Mouse (Mus musculus): ENCODE data around the gene Mrln. TPM values are rescaled to one million over a fixed set of nuclear protein-coding genes. Genes with fewer than 3 reads are reported as not detected.

Gene Mrln
- total RNA-seq, 2 experiments from 2014 or later = 0.91 to 0.92 TPM

GRCm38 (mm10) chr10:70245559-70245945 lies 41.1 kb downstream of the Mrln start:
- peak in 1 of 2 experiments; percentile 22 for DNase-seq
- intact Hi-C loops (cut with DNase I) = no loop called here

GRCm38 (mm10) chr10:70246076-70246475 lies 41.6 kb downstream of the Mrln start:
- intact Hi-C loops (cut with DNase I) = no loop called here
- no peak for DNase-seq

- intact Hi-C loops (cut with DNase I) = no loop called here
- DNase-seq = no peak
Observed at GRCm38 (mm10) chr10:70250354-70250753, 45.9 kb downstream of the Mrln start.

- no peak for DNase-seq
Observed at GRCm38 (mm10) chr10:70250766-70251165, 46.3 kb downstream of the Mrln start.

GRCm38 (mm10) chr10:70254666-70255065 lies 50.2 kb downstream of the Mrln start:
- intact Hi-C loops (cut with DNase I) = no loop called here
- no peak for DNase-seq

More at GRCm38 (mm10) chr10:70250766-70251165, 46.3 kb downstream of the Mrln start:
- intact Hi-C loops (cut with DNase I) = no loop called here

GRCm38 (mm10) chr10:70255601-70256210 lies 51.2 kb downstream of the Mrln start:
- intact Hi-C loops (cut with DNase I) = no loop called here
- DNase-seq = no peak

- no peak for DNase-seq
- intact Hi-C loops (cut with DNase I) = no loop called here
Observed at GRCm38 (mm10) chr10:70257029-70257428, 52.6 kb downstream of the Mrln start.

- intact Hi-C loops (cut with DNase I) = no loop called here
- DNase-seq = no peak
Observed at GRCm38 (mm10) chr10:70260904-70261303, 56.4 kb downstream of the Mrln start.

GRCm38 (mm10) chr10:70262051-70262450 lies 57.6 kb downstream of the Mrln start:
- intact Hi-C loops (cut with DNase I) = no loop called here
- no peak for DNase-seq

- intact Hi-C loops (cut with DNase I) = no loop called here
- DNase-seq = no peak
Observed at GRCm38 (mm10) chr10:70263681-70264189, 59.3 kb downstream of the Mrln start.

- no peak for DNase-seq
Observed at GRCm38 (mm10) chr10:70264337-70265036, 60.0 kb downstream of the Mrln start.

GRCm38 (mm10) chr10:70266501-70266900 lies 62.0 kb downstream of the Mrln start:
- intact Hi-C loops (cut with DNase I) = no loop called here
- no peak for DNase-seq

More at GRCm38 (mm10) chr10:70264337-70265036, 60.0 kb downstream of the Mrln start:
- intact Hi-C loops (cut with DNase I) = no loop called here

- intact Hi-C loops (cut with DNase I) = no loop called here
- DNase-seq = no peak
Observed at GRCm38 (mm10) chr10:70268581-70269446, 64.3 kb downstream of the Mrln start.

Other genes starting within 250 kb of the Mrln start
- 10 to 100 TPM; 33.9 to 36.9 TPM for gene Ccdc6, start 107.5 kb upstream of the Mrln start, total RNA-seq (2021)
- gene Slc16a9, start 40.4 kb downstream of the Mrln start, total RNA-seq (2021) = 1 to 10 TPM; 2.5 to 3.0 TPM
- gene Fam13c, start 235.8 kb downstream of the Mrln start, total RNA-seq (2021) = 1 to 10 TPM; 6.9 to 8.9 TPM